Mouse (Mus musculus) right cerebral cortex, adult 18-20 months (tissue): ENCODE data around the gene Foxn3.

Experiments
- DNase-seq: peaks from one replicate; pipeline ENCODE4 v3.0.0; 2022; ENCODE audit warnings: mixed read lengths

Foxn3 gene

DNA sequence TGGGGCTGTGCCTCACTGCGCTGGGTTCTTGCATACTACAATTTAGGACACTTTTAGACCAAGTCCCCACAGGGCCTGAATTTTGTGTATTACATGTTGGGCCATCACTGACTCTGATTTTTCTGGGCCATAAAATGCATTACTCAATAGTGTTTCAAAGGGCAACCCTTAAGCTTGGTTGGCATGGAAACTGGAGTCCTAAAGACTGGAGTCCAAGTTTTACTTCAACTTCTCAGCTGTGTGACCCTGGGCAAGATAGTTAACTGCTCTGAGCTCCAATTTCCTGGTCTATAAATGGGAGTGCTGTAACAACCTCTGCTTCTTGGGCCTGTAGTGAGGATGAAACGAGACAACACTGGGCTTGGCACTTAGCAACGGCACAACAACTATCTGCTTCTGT lies 215.9 kb downstream of the Foxn3 start:
- no peak for DNase-seq

DNA sequence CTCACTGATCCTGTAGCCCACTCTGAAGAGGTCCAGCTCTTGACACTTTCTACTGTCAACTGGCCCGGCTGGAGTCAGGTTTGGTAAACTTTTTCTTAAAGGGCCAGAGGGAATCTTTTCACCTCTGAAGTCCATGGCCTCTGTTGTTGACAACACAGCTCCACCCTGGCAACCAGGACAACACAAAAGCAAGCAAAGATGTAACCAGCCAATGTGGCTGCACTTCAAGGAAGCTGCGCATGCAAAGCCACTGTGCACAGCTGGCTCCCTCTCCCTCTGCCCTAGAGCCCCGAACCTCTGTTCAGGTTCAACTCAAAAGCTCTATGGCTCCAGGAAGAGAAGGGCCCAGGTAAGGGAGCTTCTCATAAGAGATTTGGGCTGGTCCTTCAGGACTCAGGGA lies 216.4 kb downstream of the Foxn3 start:
- DNase-seq, result no peak

DNA sequence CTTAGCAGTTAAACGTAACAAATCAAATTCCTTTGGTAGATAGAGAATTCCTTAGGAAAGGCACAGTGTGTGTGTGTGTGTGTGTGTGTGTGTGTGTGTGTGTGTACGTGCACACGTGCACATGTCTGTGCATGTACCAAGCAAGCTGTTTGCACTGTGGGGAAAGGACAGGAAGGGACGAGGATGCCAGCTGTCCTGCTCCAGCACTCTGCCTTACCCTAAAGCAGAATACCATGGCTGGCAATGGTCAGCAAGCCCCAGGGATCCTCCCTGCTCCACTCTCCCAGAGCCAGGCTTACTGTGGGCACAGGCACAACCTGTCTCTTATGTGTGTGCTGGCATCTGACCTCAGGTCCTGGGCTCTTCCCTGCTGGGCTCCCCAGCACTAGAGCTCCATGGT lies 218.1 kb downstream of the Foxn3 start:
- no peak for DNase-seq

DNA sequence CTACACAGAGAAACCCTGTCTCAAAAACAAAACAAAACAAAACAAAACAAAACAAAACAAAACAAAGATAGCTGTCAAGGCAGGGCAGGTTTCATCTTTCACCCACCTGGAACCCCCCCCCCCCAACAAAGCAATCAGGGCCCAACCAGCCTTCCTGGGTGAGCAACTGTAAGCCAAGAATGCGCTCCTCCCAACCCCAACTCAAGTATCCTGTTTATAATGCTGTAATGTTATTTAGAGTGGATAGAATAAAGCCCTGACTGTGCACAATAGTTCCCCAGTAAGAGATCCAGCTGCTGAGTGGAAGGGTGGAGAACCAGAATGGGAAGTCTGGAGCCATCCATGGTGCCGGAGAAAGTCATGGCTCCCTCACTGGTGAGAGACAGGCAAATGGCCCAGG lies 220.0 kb downstream of the Foxn3 start:
- no peak for DNase-seq

DNA sequence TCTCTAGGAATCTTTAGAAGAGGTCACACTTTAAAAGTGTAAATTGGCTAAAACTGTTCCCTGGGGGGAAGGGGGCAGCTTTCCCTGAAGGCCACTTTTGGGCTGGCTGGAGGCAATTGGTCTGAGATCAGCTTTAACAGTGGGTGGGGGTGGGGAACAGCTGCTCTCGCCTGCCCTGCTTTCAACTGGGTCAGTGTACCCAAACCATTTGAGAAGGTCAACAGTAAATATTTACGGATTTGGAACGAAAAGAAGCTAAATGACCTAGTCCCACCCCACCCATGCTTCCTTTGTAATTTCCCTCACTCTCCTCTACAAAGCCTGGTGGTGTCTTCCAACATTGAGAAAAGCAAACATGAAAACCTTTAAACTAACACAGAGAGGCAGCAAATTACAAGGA lies 221.2 kb downstream of the Foxn3 start:
- DNase-seq, result no peak

DNA sequence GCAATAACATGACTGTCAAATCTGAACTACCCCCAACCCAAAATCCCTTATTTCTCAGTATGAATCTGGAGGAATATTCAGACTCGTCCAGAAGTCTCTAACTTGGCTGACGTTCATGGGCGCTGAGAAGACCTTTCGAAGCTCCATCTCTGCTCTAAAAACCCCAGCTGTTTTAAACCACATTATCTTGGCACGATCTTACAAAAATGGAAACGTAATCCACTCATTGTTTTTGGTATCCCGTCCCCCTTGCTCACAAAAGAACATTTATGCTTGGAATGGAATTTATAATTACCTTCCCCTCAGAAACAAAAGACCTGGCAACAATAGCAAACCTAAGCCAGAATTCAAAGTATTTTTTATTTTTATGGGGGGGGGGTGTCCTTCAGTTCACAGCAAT lies 221.6 kb downstream of the Foxn3 start:
- DNase-seq, result no peak

DNA sequence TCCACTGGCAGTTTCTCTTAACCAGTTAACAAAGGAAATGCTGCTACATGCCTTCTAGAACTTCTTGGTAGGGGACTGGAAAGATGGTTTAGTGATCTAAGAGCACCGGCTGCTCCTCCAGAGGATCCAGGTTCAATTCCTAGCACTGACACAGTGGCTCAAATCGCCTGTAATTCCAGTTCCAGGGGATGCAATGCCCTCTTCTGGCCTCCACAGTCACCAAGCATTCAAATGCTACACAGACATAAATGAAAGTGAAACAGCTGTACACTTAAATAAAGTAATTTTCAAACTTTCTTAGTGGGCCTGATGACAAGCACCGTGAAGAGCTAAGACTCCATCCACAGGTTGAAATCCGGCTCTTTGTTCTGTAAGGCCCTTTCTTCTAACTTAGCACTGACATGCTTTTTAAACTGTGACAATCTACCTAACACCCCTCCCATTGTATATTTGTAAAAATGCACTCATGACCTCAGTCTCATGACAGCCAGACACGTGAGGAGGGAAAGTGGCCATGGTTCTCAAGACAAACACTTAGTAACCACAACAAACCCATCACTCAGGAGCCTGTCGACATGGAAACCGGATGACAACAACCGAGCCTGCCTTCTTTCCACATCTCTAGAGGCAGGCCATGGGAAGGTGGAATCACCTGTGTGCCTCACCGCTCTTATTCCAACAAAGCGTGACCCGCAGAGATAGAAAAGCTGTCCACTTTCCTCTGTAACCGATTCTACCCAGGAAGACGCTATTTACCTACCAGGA lies 222.8 kb downstream of the Foxn3 start:
- DNase-seq, result no peak

DNA sequence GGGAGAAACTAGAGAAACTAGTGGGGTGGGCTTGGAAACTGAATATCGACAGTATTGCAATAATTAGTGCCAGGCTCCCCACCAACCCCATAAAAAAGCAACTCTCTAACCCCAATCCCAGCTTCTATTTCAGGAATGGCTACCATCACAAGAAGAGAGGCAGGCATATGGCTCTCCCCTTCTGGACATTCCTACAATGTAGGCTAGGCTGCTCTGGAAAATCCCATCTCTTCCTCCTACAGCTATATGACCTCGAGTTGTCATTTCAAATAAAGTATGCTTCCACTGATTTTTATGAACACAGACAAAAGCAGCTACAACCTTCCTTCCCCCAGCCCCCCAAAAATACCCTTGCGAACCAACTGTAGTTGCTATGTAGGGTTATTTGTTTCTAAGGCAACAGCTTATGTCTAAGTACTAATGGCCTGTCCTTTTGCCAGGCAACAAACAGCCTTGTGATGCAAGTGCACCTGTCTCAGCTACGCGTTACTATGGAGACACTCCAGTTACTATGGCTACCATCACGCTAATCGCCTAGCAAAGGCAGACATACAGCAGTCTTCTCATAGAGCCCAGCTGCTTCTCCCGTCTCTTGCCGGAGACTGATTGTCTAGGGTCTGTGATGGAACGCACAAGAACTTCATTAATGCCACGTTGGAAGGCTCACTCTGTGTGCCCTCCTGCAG lies 223.6 kb downstream of the Foxn3 start:
- peak; percentile 76 for DNase-seq

DNA sequence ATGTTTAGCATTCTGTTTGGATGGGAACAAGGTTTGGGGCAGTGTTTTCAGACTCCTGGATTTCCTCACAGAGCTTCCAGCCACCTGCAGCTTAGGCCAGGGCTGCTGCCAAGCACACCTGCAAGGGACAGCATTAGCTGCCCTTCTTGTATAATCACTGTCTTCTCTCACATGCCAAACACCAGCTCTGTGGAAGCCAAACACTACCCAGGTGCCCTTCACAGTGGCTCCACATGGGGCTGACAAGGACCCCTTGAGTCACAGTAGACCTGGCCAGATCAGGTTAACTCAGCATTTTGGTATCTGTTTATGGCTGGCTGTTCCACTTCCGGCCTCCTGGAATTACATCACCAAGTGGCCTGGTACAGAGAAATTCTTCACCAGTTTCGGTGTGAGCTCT lies 224.6 kb downstream of the Foxn3 start:
- DNase-seq, result no peak

DNA sequence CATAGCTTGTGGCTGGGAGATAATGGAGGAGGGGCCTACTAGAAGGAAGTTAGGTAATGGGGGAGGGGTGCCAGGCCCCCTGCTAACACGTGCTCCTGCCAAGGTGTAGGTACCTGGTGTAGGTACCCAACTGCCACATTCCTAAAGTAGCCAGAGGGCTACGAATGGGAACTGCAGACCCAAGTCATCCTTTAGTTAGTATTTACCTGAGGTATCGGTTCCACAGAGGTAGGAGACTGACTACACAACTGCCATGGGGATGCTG lies 226.3 kb downstream of the Foxn3 start:
- no peak for DNase-seq

DNA sequence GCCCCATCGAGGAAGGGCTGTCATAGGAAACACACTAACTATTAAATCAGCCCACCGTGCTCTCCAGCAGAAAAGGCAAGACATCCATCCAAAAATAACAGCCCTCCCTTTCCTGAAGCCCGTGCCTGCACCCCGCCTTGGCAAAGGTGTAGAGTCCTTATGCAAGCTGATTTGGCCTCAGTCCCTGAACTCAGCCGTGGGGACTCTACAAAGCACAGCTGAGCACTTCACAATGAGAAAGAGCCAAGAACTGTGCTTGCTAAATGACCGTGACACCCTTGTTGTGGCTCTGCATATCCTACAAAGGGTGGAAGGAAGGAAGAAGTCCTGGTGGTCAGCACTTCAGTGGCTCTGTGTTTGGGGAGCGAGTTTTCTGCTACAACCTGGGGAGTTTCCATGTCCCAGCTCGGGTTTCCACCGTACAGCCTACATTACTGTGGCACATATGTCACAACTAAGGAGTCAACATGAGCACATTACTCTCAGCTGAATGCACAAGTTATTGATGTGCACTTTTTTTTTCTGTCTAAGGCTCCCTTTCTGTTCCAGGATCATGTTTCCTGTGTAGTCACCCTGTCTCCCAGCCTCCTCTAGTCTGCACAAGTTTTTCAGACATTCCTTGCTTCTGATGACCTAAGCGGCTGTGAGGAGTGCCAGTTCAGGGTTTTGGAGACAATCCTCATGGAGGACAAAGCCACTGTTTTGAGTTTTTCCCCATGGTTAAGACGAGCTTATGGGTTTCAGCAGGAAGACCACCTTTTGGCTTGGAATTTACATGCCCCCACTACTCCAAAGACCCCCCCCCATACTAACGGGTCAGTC lies 226.8 kb downstream of the Foxn3 start:
- DNase-seq, result peak; percentile 30

DNA sequence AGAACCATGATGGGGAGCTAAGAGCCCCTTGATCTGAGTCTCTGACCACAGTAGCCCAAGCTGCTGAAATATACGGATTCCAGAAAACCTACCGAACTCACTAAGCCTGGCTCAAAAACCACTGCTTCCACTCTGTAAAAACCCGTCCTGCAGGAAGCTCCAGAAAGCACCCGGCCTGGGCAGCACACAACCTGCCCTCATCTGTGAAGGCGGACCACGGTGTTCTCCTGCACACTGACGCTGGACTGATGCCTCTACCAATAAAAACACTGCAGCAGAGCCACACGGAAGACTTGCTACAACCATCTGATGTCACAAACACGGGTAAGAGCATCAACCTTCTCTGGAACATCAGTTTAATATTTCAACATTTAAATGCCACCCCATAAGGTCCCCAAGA lies 227.8 kb downstream of the Foxn3 start:
- DNase-seq, result no peak

DNA sequence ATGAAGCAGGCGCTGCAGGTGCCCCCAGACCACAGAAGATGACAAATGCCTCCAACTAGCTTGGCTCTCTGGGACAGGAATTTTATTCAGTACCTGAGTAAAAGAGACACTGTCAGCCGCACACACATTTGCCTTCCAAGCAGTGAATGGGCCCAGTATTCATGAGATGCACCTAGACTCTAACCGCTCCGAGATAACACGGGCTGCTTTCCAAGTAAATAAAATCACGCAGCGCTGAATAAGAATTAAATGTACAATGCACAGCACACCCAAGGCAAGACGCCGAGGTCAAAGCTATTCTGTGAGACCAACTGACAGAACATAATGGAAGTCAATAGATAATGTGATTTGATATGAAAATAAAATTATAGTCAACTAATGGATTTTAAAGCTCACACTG lies 229.4 kb downstream of the Foxn3 start:
- DNase-seq, result no peak

DNA sequence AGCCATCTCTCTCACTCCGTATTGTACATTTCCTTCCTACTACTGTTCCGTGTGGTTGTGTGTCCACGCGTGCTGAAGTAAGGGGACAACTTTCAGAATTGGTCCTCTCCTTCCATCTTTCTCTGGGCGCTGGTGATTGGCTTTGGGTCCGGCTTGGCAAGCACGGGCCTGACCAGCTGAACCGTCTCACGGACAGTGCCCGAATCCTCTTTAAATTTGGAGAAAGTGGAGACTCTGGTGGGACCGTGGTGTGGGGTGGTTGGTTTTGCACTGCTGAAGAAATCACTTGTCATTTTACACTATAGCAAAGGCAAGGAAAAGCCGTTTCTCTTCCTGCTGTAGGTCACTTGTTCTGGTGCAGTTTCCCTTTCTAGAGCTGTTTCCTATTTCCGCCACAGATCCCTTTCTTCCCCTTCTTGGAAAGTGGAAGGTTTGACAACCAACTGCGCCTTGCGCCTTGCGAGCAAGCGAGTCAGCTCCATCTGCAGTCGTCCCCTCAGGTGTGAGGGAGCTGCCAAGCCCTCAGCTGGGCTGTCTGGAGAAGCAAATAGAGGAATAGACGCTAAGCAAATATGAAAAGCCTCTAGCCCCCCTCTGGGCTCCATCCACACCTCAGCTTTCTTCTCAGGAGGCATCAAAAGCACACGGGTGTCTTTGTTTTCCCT lies 229.9 kb downstream of the Foxn3 start:
- no peak for DNase-seq

DNA sequence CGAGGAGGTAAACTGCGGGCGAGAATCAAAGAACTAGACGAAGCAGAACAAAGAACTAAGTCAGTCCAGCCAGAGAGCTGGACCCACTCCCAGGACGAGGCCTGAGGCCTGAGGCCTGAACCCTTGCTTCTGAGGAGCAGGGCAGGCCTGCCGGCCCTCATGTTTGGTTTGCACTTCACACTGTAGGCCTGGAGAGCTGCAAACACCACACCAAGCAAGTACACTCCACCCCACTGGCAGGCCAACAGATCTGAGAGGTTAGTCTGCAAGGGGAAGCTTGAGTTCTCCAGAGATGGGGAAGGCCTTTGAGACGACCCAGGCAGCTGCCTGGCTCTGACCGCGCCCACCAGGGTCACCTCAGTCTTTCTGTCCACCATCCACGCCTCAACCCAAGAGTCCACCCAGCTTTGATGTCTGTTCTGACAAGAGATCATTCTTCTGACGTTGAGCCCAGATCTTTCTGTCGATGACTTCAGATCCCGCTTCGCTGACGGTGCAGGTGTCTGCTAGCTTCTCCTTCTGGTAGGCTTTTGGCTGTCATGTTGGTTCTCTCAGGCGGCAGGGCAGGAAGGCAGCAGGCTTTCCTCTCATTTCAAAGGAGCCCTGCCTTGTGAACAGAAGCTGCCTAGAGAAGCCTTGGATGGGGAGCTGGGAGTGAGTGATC lies 231.1 kb downstream of the Foxn3 start:
- no peak for DNase-seq

DNA sequence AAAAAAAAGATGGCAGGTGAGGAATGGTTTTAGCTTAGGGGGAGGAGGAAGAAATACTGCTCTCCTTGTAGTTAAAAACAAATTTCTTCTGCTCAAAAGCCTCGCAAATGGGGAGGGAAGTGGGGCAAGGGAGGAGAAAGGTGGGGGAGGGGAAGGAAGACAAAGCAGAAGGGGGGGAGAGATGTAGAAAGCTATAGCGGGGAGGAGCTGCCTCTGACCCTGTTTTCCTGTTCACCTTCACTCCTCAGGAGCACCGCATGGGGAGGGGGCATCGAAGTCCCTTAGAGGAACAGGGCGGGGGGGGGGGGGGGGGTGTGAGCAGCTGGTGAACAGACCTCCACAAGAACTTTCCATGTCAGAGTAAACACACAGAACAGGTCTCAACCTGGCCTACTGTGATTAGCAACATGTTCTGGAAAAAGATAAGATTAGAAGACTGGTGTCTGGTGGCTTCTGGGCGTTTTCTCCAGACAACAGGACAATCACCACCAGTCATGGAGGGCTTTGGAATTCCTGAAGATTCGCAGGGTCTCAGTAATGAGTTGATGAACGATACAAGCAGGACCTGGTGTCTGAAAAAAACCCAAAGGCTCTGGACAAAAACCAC lies 231.9 kb downstream of the Foxn3 start:
- no peak for DNase-seq

DNA sequence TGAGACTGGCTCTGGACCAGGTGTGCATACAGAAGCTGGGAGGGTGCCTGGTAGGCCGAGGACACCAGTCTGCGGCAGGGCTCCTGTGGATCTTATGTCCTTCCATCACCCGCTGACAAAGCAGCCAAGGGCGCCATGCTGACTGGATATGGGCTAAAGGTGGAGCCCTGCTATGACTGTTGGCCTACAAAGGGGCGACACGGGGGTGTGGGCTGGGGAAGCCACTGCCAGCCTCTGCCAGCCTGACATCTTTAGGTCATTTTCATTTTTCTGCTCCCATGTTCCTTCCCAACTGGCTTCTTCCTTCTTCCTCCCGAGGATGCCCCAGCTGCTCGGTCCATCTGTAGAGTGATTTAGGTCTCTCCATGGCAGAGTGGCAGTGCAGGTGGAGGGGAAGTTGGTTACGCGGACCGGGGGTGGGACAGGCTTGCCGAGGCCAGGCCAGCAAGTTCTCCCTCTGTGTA lies 232.5 kb downstream of the Foxn3 start:
- DNase-seq, result no peak

DNA sequence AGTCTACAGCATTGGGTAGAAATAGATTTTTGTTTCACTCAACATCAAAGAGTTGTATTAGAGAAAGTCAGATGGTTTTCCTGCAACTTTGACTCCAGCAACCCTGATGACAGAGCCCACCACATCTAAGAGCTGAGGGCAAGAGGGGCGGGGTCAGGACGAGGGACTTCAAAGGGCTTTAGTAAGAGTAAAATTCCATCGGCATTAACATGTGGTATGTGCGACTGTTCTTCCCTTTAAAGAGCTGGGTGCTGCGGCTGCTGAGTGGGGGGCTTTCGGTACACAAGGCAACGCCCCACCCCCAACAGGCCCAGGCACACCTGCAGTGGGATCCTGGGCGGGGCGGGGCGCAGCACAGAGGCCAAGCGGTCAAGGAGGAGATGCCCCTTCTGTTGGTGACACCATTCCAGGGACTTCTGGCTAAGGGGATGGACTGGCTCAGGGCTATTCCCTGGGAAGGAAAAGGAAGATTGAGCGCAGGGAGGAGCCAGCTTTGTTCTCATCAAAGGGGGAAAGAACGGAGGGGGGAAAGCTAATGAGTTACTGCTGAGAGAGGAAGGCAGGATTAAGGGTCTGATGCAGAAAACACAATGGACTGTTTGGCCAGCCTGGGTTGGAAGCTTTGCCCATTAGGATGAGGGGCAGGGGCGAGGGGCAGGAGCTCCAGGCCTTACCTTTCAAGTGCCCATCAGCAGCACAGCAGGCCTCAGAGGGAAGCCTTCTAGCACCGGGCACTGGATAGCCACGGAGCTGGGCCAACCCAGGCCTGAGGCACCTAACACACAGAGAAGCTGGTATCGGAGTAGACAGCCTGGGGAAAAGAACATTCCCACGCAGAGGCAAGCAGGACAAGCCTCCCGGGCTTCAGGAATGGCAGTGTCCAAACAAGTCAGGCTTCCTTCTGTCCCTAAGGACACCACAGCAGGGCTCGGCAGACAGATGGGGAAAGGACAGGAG lies 233.8 kb downstream of the Foxn3 start:
- DNase-seq, result no peak

DNA sequence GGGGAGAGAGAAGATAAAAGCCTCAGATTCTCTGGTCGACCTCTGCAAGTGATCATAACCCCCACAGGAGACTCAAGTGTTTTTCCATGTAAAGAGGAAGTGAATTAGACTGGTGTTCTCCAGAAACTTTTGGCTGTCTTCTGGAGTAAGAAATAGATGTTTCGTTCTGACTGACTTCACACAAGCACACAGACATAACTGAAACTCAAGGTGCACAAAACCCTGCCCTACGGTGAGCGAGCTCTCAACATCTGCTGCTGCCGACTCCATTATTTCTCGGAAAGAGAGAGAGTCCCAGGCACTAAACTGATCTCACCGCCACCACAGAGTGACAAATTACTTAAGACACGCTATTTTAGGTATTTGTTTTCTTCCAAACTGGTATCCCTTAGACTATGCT lies 237.2 kb downstream of the Foxn3 start:
- DNase-seq, result no peak

DNA sequence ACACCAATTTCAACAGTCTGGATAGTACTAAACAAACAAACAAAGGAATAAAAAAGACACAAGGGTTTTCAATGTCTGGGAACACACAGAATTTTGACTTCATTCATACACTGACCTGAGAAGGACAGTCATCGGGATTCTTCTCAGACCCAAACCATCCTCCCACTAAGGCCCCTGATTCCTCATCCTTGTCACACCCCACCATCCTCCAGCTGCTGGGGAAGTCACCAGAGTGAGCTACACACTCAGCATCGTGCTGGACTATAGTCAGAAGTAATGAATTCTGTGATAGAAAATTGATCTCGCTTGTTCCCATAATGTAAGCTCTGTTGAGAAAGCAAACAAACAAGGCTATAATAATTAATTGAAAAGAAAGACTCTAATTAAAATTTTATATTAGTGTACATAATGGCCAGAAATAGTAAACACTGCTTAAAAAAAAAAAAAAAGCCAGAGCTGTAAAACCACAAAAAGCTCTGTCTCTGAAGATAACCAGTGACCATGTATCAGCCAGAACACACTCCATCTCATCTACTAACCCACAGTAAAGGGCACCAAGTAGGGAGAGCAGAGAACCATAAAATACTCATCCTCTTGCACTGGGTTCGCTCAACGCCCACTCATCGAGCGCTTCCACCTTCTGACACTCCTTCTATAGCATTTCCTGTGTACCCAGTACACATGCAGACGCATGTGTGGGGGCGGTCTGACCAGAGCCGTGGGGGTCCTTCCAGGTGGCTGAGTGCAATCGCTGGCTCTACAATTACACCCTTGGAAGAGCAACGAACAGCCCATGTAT lies 241.6 kb downstream of the Foxn3 start:
- no peak for DNase-seq
